Mouse (Mus musculus): ENCODE results near the gene Esf1. TPM values are rescaled to one million over a fixed set of nuclear protein-coding genes. Genes with fewer than 3 reads are reported as not detected.
"Not testable (repeated sequence)": the region's sequence is repeated elsewhere in the genome, so short reads cannot be mapped to it uniquely, and the experiment has no call there.

The Esf1 gene
- 19.4 and 23.5 TPM in 2 replicates for polyA plus RNA-seq (2016; fragmentation: Nextera tagmentation; extraction: Ambion mirVana)

DNA sequence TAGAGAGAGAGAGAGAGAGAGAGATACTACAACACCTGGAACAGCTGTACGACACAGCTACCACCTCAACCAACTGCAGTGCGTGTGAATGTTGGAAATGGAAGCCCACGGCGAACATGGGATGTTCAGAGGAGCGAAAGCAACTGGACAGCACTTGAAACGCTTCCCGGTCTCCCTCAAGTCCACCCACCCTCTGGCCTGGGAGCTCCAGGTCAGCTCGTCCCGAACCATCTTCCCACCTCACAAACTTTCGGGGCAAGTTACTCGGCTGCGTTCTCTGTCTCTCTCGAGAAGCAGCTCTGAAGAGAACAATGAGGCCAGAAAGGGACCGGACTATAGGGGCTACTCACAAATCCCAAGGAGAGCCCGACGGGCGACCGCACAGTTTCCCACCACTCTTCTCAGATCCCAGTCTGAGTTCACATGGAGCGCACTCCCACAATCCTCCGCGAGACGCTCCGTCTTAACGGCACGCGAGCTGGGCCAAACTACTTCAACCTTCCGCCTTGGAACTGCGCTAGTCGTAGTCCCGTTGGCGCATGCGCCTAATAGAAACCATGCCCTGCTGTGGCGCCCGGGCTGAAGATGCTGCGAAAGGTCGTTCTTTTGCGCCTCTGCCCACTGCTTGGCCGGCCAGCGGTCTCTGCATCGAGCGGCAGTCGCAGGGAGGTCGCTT lies at the start of gene Esf1, which contains the start of gene Ndufaf5:
Gene Esf1, minus strand, starts transcription at position 438 of the 676 bp plus-strand sequence.
Gene Ndufaf5, plus strand, starts transcription at position 523 of the 676 bp plus-strand sequence.
- H3K27me3 ChIP-seq (ENCODE audit: insufficient read depth, poor library complexity, severe bottlenecking), result no peaks in the 10 kb centered on the region
- H3K4me1 ChIP-seq, result peaks cover 8% of the 10 kb centered on the region; the same call in 1 of the 2 replicates
- no peaks in the 10 kb centered on the region for H3K9me3 ChIP-seq
- under 1% methylated on average over 43 of the region's 43 CpGs for WGBS
- peak; percentile 97 for DNase-seq (ENCODE audit: low spot score)
- H3K27ac ChIP-seq, result peak within 1 kb of the TSS; percentile 90
- peak within 1 kb of the TSS; percentile 89 for H3K4me3 ChIP-seq
- peaks cover 25% of the 10 kb centered on the region for H3K36me3 ChIP-seq

DNA sequence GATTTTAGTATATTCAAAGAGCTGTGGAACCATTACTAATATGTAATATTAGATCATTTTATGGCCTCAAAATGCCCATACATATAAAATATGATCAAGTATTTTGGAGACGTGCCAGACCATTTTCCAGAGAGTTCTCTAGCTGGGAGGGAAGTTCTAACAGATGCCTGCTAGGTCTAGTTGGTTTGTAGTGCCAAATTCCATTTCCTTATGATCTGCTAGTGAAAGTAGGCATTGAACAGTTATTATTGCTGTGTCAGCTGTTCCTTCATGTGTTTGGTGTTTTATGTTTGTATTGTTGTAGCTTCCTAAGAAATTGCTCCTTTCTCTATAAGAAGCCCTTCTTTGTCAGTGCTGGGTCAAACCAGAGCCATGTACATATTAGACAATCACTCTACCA lies 45.6 kb upstream of the Esf1 start:
- Histone ChIP-seq H3K27ac (no peak overlapping the region), H3K36me3 (no peaks in the 10 kb centered on the region), H3K27me3 (ENCODE audit: insufficient read depth, poor library complexity, severe bottlenecking) (no peaks in the 10 kb centered on the region), H3K4me3 (no peak overlapping the region), H3K4me1 (no peaks in the 10 kb centered on the region), H3K9me3 (no peaks in the 10 kb centered on the region)
- WGBS, result 69% methylated on average over 1 of the region's 1 CpGs
- no peak for DNase-seq (ENCODE audit: low spot score)

DNA sequence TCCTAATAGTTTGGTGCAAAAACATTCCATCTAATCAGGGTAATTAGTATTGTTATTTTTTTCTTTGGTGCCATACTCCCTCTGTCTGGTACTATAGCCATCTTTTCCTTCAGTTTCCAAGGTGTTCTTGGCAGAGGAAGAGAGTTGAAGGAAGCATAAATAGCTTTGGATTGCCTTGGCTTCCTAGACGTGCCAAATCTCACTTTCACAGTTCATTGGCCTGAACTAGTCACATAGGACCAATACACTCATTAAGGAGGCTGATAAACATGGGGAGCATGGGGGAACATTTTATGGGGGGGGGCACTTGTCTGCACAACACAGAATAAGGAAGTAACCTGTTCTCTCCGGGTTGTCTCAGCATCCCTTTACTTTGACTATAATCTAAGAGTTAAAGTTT lies 45.1 kb upstream of the Esf1 start:
- DNase-seq (ENCODE audit: low spot score), result no peak
- Histone ChIP-seq H3K4me3 (no peak overlapping the region), H3K4me1 (peaks cover 2% of the 10 kb centered on the region; the same call in 1 of the 2 replicates), H3K36me3 (no peaks in the 10 kb centered on the region), H3K9me3 (no peaks in the 10 kb centered on the region), H3K27me3 (ENCODE audit: insufficient read depth, poor library complexity, severe bottlenecking) (no peaks in the 10 kb centered on the region), H3K27ac (no peak overlapping the region)
- 69% methylated on average over 2 of the region's 2 CpGs for WGBS

DNA sequence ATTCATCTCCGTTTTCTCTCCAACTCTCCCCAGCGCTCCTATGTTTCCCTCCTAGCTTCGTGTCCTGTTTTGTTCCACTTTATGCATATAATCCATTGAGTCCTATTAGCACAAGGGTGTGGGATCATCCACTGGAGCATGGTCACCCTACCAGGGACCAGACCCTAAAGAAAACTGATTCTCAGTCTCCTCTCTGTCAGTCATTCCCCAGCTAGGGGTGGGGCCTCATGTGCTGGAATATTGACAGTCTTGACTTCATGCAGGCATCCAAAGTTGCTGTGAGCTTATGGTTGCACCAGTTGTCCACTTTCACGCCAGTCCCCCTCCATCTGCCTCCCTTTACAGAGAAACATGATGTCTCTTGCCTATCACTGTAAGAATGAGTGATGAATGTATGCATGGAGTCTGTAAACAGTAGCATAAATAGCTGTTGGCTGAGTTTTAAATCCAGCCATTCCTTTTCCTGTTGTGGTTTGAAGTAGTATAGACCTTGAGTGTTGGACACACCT lies 44.2 kb upstream of the Esf1 start:
- WGBS, result 88% methylated on average over 4 of the region's 4 CpGs
- Histone ChIP-seq H3K36me3 (no peaks in the 10 kb centered on the region), H3K9me3 (no peaks in the 10 kb centered on the region), H3K27me3 (ENCODE audit: insufficient read depth, poor library complexity, severe bottlenecking) (no peaks in the 10 kb centered on the region), H3K27ac (no peak overlapping the region), H3K4me3 (no peak overlapping the region), H3K4me1 (peaks cover 8% of the 10 kb centered on the region)
- no peak for DNase-seq (ENCODE audit: low spot score)

DNA sequence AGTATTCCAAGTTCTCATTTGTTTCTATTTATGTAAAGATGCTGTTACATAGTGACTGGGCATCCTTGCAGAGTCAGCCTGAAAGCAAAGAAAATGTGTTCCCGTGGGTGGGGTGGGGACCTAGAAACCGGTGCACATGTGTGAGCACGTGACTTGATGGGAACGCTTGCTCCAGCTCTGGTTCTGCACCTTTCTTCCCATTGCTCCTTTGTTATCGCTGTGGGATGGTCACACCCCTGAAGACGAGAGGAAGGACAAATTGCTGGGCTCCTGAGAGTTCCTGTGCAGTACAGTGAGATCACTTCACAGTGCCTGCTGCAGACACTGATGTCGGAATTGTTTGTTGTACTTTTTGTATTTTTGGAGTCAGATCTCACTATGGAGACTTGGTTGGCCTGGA lies 33.4 kb upstream of the Esf1 start:
- H3K27ac ChIP-seq, result no peak overlapping the region
- H3K9me3 ChIP-seq, result no peaks in the 10 kb centered on the region
- no peaks in the 10 kb centered on the region for H3K27me3 ChIP-seq (ENCODE audit: insufficient read depth, poor library complexity, severe bottlenecking)
- H3K4me1 ChIP-seq, result peaks cover 12% of the 10 kb centered on the region
- WGBS, result 91% methylated on average over 7 of the region's 7 CpGs
- peaks cover 30% of the 10 kb centered on the region for H3K36me3 ChIP-seq
- no peak overlapping the region for H3K4me3 ChIP-seq
- no peak for DNase-seq (ENCODE audit: low spot score)

DNA sequence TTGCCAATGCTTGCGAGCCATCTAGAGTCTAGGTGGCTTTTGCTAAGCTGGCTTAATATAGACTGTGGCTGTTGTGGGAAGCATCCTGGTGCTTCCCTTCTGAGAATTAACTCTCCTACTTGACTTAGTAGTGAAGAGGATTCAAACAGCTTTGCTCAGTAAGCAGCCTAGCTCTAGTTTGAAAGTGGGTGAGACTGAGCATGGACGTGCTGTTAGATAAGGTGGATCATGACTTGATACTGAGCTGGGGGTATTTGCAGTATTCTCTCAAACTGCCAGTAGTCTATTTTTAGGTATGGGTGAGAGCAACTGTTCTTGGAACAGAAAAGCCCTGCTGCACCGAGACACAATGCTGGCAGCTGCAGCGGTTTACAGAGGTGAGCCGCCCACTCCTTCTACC lies 32.2 kb upstream of the Esf1 start:
- WGBS, result 49% methylated on average over 5 of the region's 5 CpGs
- Histone ChIP-seq H3K4me3 (peak overlapping the region; percentile 32; the same call in 1 of the 2 replicates), H3K36me3 (peaks cover 34% of the 10 kb centered on the region), H3K9me3 (no peaks in the 10 kb centered on the region), H3K27ac (peak overlapping the region; percentile 29; the same call in 1 of the 2 replicates), H3K4me1 (peaks cover 12% of the 10 kb centered on the region), H3K27me3 (ENCODE audit: insufficient read depth, poor library complexity, severe bottlenecking) (no peaks in the 10 kb centered on the region)
- no peak for DNase-seq (ENCODE audit: low spot score)

DNA sequence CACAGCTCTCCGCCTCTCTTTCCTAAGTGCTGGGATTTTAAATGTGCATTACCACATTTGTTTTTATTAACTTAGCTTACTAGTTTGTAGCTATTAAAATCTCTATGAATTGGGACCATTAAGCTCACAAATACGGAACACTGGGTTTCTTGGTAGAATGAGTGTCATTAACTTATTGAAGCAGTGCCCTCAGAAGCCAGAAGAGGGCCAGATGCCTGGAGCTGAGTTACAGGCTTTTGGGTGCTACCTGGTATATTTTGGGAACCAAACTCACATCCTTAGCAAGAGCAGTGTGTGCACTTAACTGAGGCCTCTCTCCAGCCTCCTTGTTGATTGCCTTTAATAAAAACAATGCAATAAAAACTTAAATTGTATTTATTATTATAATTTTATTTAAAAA lies 30.3 kb upstream of the Esf1 start:
- peaks cover 12% of the 10 kb centered on the region for H3K4me1 ChIP-seq
- no peaks in the 10 kb centered on the region for H3K9me3 ChIP-seq
- H3K4me3 ChIP-seq, result no peak overlapping the region
- no peak overlapping the region for H3K27ac ChIP-seq
- peaks cover 42% of the 10 kb centered on the region for H3K36me3 ChIP-seq
- no peaks in the 10 kb centered on the region for H3K27me3 ChIP-seq (ENCODE audit: insufficient read depth, poor library complexity, severe bottlenecking)
- WGBS, result 78% methylated on average over 2 of the region's 2 CpGs
- no peak for DNase-seq (ENCODE audit: low spot score)

DNA sequence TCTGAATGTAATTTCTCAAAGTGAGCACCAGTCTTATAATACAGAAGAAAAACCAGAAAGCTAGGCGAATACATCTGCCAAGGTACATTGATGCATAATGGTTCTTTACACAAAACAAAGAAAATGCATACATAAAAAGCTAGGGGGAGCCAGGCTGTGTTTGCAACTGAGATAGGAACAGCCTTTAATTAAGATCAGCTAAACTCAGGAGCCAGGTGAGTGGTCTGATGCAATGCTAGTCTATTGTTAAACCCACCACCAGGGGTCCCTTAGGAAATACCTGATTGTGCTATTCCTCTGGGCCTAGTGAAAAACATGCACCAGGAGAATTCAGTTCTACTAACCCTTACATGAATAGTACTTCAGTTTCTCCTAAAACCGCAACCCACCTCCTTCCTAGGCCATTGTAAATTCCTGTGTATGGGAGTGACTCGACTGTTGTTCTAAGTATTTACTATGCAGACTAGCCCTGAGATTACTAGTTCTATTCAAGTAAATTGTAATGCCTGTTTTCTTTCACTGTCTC lies 15.4 kb upstream of the Esf1 start:
- not testable (repeated sequence) for H3K4me3 ChIP-seq; H3K27ac ChIP-seq; DNase-seq (ENCODE audit: low spot score); H3K4me1 ChIP-seq; H3K9me3 ChIP-seq; H3K27me3 ChIP-seq (ENCODE audit: insufficient read depth, poor library complexity, severe bottlenecking)
- peaks cover 55% of the 10 kb centered on the region for H3K36me3 ChIP-seq
- WGBS, result 90% methylated on average over 3 of the region's 3 CpGs

DNA sequence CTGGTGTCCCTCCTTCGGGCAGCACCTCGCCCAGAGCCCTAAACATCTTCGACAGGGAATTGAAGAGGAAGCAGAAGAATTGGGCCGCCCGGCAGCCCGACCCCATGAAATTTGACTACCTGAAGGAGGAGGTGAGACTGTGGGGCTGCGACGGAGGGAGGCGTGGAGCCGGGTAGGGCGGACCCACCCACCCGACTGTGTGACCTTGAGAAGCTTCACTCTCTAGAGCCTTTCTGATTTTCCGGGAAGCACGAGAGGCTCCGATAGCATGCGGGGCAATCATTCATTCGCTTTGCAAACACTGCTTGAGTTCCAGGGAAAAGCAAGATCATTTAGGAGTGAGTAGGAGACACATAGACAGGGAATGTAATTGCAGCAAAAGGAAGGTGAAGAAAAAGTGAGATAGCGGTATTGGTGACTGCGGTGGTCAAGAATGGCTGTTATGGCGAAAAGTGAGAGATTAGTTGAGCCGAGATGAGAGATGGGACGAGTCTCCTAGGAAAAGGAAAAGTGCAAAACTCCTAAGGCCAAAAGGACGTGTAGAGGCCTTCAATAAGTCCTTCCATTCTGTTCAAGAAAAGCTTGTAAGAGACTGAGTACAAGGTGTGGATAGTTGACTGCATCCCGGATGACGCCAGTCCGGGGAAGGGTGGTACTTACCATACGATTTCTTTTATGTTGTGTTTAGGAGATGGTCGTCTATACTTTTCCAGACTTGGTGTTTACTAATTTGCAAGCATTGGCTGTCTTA lies 614 bp upstream of the Esf1 start:
- no peaks in the 10 kb centered on the region for H3K9me3 ChIP-seq
- H3K36me3 ChIP-seq, result peaks cover 25% of the 10 kb centered on the region
- H3K4me1 ChIP-seq, result peaks cover 8% of the 10 kb centered on the region; the same call in 1 of the 2 replicates
- DNase-seq (ENCODE audit: low spot score), result no peak
- H3K27ac ChIP-seq, result peak overlapping the region; percentile 90
- no peaks in the 10 kb centered on the region for H3K27me3 ChIP-seq (ENCODE audit: insufficient read depth, poor library complexity, severe bottlenecking)
- whole genome bisulfite sequencing, result 8% methylated on average over 28 of the region's 28 CpGs
- peak overlapping the region; percentile 89 for H3K4me3 ChIP-seq

DNA sequence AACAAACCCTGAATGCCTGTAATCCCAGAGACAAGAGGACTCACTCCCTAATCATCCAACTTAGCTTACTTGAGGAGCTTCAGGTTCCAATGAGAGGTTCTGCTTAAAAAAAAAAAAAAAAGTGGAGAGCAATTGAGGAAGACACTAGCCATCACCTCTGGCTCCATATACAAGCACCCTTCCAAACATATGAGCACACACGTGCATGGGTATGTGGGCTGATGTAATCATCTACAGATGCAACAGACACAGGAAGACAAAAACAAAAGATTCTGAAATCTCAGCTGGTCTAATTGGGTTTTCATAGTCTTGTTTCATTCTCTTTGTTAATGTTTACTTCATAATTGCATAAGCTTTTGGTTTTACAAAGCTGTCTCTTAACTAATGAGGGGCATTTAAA lies 1.3 kb downstream of the Esf1 start:
- 81% methylated on average over 1 of the region's 1 CpGs for WGBS
- Histone ChIP-seq H3K27me3 (ENCODE audit: insufficient read depth, poor library complexity, severe bottlenecking) (no peaks in the 10 kb centered on the region), H3K27ac (no peak overlapping the region), H3K36me3 (peaks cover 32% of the 10 kb centered on the region), H3K9me3 (no peaks in the 10 kb centered on the region), H3K4me3 (peak overlapping the region; percentile 89; the same call in 1 of the 2 replicates), H3K4me1 (peaks cover 8% of the 10 kb centered on the region; the same call in 1 of the 2 replicates)
- DNase-seq (ENCODE audit: low spot score), result no peak

DNA sequence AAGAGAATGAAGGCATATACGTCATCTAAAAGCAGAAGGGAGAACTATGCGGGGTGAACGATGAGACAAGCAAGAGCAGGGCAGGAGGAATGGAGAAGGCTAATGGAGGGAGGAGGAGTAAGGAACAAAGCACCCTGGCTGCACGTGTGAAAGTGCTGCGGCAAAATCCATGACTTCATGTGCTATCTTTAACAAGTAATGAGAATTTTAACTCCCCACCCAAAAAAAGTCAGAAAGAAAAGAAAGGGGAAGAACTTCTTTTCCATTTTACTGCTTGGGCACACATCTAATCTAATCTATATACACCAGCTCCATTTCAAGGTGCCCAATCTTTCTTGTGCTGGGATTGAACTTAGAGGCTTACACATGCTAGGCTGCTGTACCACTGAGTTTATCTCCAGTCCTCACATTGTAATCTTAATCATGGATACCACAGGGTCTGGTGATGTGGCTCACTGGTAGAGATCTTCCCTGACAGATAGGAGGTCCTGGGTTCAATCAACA lies 7.0 kb downstream of the Esf1 start:
- H3K9me3 ChIP-seq, result no peaks in the 10 kb centered on the region
- H3K4me1 ChIP-seq, result no peaks in the 10 kb centered on the region
- H3K4me3 ChIP-seq, result no peak overlapping the region
- H3K36me3 ChIP-seq, result peaks cover 43% of the 10 kb centered on the region
- 88% methylated on average over 5 of the region's 5 CpGs for WGBS
- no peak for DNase-seq (ENCODE audit: low spot score)
- H3K27ac ChIP-seq, result no peak overlapping the region
- H3K27me3 ChIP-seq (ENCODE audit: insufficient read depth, poor library complexity, severe bottlenecking), result no peaks in the 10 kb centered on the region

DNA sequence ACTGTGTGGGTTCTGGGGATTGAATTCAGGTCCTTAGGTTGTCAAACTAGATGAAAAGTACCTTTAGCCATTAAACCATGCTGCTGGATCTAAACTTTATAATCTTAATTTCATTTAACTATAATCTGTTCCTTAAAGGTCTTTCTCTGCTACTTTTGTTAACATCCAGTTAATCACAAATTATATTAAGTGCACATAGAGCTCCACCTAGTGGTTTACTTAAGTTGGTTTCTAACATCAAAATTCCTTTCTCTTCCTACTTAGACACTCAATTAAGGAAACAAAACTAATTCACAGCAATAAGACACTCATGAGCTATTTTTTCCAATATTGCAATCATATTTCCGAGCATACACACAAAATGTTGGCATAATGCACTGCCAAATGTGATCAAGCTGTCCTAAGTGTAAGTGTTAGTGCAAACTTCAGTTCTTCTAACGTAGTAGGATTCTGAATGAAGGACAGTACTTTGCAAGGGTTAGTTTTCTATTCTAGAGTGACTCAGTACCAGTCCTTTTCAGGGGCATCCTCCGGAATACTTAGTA lies 11.1 kb downstream of the Esf1 start:
- H3K27ac ChIP-seq, result no peak overlapping the region
- no peaks in the 10 kb centered on the region for H3K9me3 ChIP-seq
- H3K4me1 ChIP-seq, result no peaks in the 10 kb centered on the region
- H3K4me3 ChIP-seq, result no peak overlapping the region
- H3K36me3 ChIP-seq, result peaks cover 45% of the 10 kb centered on the region
- DNase-seq (ENCODE audit: low spot score), result no peak
- WGBS, result 78% methylated on average over 3 of the region's 3 CpGs
- H3K27me3 ChIP-seq (ENCODE audit: insufficient read depth, poor library complexity, severe bottlenecking), result no peaks in the 10 kb centered on the region

All from heart, embryonic 10.5 days (tissue).